Mouse (Mus musculus) cerebellum, adult 9-10 months (tissue): ENCODE measurements around the gene Ntrk3.

ENCODE experiments used
- DNase-seq: peaks from one replicate; pipeline ENCODE4 v3.0.0; 2022

Gene Ntrk3

GRCm38 (mm10) chr7:78439361-78440120 lies 298.3 kb downstream of the Ntrk3 start:
- peak; percentile 80 for DNase-seq

- DNase-seq: no peak
Measured at GRCm38 (mm10) chr7:78433617-78434144, 304.1 kb downstream of the Ntrk3 start.

DNA sequence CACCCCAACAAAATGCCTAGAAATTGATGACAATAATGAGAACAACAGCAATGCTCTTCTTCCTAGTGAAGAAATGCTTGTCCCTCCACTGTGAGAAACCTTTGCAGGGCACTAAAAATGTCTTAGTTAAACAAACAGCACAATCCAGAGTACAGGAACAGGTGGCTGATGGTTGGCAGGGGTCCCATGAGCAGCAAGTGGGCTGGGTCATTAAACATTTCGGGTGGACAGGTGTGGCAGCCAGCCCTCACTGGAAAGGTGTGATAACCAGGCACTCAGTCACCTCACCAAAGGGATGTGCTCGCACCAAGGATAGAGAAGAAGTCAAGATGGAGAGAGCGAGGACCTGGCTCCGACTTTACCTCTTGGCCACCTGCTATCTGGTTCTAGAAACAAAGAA lies 306.2 kb downstream of the Ntrk3 start:
- peak; percentile 67 for DNase-seq

DNA sequence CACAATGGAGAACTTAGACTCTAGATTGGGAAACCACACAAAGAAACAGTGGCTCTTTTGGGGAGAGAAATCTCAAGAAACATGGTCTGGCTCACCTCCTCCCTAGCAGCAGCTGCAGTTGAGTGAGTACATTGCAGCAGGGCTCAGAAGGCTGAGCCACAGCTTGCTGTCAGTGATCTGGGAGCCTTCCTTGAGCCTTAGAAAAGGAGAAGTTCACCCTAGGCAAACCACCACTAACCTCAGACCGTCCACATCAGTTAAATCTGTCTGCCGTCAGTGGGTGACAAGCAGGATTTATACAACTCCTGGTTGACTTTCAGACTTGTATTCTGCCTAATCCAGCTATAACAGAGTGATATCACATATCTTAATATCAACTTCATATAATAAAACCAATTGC lies 325.6 kb downstream of the Ntrk3 start:
- DNase-seq: no peak

DNA sequence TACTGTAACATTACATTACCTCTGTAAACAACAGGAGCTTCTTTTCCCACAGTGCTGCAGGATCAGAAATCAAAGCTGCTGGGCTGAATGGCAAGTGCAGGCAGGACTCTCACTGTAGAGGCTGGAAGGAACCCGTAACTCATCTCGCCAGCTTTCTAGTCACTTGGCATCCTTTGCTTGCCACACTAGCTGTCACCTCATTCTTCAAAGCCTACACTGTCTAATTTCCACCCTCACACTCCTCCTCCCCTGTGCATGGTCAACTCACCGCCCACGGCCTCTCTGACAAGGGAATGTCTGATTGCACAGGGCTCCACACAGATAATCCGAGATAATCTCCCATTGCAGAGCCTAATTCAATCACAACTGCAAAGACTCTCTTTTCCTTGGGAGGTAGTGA lies 327.8 kb downstream of the Ntrk3 start:
- DNase-seq: no peak

DNA sequence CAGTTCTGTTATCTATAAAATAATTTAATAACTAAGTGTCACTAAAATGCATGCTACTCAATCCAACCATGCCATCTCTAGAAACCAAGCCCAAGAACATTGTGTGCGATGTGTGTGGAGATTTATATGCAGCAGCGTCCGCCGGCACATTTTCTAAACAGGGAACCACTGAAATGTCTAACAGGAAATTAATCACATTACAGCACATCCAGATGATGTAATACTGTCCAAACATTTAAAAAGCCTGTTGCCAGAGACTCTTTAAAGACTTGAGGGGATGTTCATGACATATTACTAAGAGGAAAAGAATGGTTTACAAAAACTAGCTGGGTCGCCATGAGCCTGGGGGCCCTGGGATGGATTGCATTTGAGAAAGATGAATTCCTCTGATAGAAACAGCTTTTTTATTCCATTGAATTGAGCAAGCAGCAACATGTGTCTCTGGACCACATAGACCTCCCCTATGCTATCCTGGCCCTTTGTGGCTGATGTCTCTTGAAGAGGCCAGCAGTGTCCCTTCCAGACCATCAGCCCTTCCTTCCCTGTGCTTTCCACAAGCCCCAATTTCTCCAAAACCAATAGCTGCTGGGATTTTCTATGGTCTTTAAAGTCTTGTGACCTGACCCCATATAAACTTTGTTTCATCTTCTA lies 331.0 kb downstream of the Ntrk3 start:
- DNase-seq: no peak

DNA sequence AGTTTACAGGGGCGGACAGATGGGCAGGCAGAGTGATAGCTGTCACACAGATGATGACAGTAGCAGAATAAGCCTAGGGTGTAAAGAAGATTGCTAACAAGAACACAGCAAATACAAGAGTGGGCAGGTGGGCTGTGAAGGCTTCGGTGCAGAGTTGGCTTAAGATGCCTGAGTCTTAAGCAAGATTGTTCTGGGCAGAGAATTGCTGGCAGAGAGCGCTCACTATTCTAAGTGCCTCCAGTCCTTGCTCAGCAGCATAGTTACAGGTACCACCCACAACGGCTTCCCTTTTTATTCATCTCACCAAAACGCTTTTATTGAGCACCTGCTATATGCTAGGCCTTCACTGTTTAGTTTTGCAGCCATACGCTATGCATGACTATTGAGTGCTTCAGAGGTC lies 333.3 kb downstream of the Ntrk3 start:
- DNase-seq: no peak

- DNase-seq: no peak
Measured at GRCm38 (mm10) chr7:78402495-78402894, 335.3 kb downstream of the Ntrk3 start.

- no peak for DNase-seq
Measured at GRCm38 (mm10) chr7:78400219-78400618, 337.6 kb downstream of the Ntrk3 start.

DNA sequence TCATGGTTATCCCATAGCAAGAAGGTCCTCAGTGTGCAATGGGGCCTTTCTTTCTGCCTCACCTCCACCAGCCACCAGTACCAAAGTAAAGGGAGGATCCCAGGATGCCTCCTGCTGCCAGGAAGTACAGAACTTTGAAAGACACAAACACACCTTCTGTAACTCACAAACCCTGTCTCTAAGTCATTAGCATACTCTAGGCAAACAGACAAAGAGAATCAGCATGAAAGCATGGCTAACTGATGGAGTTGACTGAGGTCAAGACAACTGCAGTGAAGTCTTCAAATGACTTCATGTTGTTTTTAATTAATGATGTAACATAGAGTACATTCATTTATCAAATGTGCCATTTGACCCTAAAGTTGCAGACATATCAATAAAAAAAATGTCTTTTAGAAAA lies 339.4 kb downstream of the Ntrk3 start:
- no peak for DNase-seq

DNA sequence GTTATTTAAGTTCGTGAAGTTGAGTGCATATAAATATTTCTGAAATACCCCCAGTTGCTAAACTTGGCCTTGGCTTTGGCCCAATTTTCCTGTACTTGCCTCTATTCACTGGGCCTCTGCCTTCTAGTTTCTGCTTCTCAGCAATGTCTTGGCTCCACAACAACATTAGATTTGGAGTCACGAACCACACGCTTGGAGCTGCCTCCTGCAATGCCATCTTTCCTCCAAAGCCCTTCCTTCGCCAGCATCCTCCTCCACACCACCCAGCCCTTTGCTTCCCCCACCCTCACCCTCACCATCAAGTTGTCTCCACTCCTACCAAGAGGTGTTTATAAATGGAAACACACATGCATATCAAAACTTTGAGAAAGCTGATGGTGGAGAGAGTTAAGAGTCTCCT lies 340.6 kb downstream of the Ntrk3 start:
- no peak for DNase-seq

- DNase-seq: peak; percentile 96
Measured at GRCm38 (mm10) chr7:78390019-78390418, 347.8 kb downstream of the Ntrk3 start.

DNA sequence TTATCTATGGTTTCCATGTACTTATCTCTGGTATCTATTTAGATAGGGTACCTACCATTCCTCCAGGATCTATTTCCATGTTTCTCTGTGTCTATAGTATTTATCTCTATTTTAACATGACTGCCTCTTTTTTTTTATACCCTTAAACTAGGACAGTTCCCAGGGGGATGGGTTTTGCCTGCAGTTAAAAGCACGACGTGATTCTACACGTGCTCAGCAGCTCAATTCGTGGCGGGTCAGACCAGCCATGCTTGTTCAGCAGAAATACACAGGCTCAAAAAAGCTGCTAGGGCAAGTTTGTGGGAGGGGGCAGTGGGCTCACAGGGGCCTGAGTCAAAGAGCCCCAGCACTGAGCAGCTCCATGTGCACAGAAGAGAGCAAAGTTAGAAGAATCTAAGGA lies 349.7 kb downstream of the Ntrk3 start:
- peak; percentile 36 for DNase-seq

DNA sequence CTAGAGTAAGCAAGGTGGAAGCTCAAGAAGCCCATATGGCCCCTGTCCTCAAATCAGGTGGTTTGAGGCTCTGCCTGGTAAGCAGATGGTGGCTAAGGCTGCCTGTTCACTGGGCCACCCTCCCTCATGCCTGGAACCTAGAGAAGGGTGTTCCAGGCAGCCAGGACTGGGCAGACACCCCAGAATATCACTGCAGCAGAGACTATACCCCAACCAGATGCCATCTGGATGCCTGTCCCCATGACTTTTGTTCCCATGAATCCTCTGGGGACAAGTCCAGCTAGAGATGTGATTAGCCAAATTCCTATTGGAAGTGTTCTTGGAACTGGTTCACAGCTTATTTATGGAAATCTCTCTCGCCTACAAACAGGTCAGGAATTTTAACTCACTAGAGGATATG lies 351.8 kb downstream of the Ntrk3 start:
- peak; percentile 94 for DNase-seq

DNA sequence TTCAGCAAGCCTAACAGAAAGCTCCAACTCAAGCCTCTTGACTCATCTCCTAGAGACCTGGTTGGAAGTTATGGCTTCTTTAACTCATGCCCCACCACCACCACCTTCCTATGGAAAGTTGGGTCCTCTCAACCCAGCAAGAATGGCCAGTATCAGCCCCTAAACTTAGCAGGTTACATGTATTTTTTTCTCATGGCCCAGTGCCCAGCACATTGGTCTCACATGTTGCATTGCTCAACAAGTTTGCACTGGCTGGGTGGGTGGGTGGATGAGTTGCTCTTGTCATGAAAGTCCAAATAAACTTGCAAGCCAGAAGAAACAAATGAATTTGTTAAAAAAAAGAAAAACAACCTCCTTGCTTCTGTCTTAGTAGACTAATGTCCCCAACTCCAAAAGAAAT lies 353.7 kb downstream of the Ntrk3 start:
- DNase-seq: peak; percentile 40

DNA sequence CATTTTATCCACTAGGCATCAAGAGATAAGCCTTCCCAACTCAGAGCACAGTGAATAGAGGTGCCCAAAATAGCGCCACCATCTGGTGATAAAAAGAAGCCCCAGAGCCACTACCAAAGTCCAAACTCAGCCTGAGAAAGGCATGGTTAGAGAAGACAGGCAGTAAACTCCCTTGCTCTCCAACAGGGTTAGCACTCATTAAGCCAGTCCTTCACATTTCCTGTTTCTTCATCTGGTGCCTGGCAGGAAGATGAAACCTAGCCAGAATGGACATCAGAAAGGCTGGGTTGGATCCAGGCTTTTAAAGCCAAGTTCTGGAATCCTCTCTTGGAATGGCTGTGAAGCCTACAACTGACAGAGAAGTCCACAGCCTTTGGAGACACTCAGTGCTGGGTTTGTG lies 355.7 kb downstream of the Ntrk3 start:
- DNase-seq: peak; percentile 96

- peak; percentile 89 for DNase-seq
Measured at GRCm38 (mm10) chr7:78379784-78380183, 358.0 kb downstream of the Ntrk3 start.

- peak; percentile 81 for DNase-seq
Measured at GRCm38 (mm10) chr7:78378306-78378705, 359.5 kb downstream of the Ntrk3 start.

DNA sequence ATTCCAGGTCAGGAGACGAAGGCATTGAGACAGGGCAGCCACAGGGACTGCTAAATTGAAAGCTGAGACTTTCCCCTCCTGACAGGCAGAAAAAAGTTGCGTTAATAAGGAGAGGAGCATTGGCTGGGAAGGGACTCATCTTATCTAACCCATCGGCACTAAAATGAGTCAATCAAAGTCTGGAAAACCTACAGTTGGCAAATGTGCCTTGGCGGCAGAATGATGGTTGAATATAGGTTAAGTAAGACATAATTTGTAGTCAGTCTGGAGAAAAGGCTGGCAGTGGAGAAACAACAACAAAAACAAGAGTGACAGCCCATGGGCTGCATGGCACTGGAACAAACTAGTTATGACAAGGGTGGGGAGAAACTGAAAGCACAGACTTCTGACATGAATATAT lies 360.9 kb downstream of the Ntrk3 start:
- DNase-seq: peak; percentile 33

GRCm38 (mm10) chr7:78361341-78362309 lies 376.2 kb downstream of the Ntrk3 start:
- DNase-seq: peak; percentile 46

DNA sequence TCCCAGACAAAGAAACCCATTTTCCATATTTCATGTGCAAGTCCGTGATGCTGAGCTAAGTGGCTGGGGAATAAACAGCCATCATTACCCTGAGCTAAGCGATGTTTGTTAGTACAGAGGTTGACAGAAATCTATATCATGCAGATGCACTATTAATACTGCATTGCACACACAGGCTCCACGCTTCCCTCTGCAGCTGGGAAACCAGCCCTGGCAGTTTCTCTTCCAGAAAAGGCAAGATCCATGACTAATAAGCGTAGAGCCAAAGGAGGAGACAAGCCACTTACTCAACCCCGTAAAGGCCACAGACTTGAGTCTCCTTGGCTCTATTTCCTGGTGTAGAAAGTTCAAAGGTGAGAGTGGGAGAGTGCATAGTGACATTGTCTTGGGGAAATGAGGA lies 390.3 kb downstream of the Ntrk3 start:
- no peak for DNase-seq

- peak; percentile 36 for DNase-seq
Measured at GRCm38 (mm10) chr7:78333422-78333821, 404.4 kb downstream of the Ntrk3 start.

DNA sequence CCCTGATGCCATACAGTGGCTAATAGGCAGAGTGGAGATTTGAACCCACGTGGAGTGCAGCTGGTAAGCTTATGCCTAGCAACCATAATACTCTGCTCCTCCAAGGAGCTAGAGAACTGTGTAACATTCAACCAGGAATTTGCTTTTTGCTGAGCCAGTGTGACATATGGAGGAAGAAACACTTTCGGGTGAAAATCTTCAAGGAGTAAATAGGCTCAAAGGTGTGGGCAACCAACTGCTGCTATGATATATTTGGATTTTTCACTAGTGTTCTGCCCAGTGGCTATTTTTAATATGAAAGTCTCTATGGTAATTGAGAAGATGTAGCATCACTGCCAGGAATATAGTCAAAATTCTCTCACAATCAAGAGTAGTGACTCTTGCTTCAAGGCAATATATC lies 409.5 kb downstream of the Ntrk3 start:
- no peak for DNase-seq
